9 mouse cellular contexts compared by ENCODE assay signal in genomic region chr14:21991856-21992255, GRCm38 (mm10). TPM values are rescaled to one million over a fixed set of nuclear protein-coding genes. Genes with fewer than 3 reads are reported as not detected.
DNase-seq lines count a peak whose midpoint lies in the region; ATAC-seq lines count a peak whose summit lies in the region.
"Had no signal": no experiment of that assay in that cellular context is flagged by ENCODE, and none has a peak within 500 bp of the region (broad histone marks: within the 10 kb centered on the region; RNA-seq: fewer than 3 reads in every experiment).

No protein-coding gene starts in this region.

- DNase-seq in adrenal gland, postnatal 25 days: peak; percentile 19
- DNase-seq in hindbrain, embryonic 14.5 days (ENCODE audit: low spot score): no peak
- DNase-seq in midbrain, embryonic 11.5 days (ENCODE audit: low spot score, missing footprints): peak; percentile 91
- no peak for DNase-seq in thymus, postnatal 10 days (ENCODE audit: low spot score in 2 of 2)
- DNase-seq in spleen, postnatal 4 days (ENCODE audit: low spot score in 2 of 2): no peak
- no peak for DNase-seq in cerebellum, adult 9-10 months
- DNase-seq: liver, embryonic 13.5 days; right cerebral cortex, postnatal 14 days had no signal

- H3K9me3 ChIP-seq in hindbrain, embryonic 14.5 days (ENCODE audit: control insufficient read depth, low read length): no peaks in the 10 kb centered on the region
- H3K9me3 ChIP-seq in midbrain, embryonic 11.5 days (ENCODE audit: control insufficient read depth, low read length): no peaks in the 10 kb centered on the region
- H3K9me3 ChIP-seq: liver, embryonic 13.5 days had no signal

- peaks cover 3% of the 10 kb centered on the region; the same call in 1 of the 2 replicates for H3K4me1 ChIP-seq in brown adipose tissue, adult 24 weeks (ENCODE audit: control insufficient read depth, insufficient read depth, insufficient read length, low read length)
- H3K4me1 ChIP-seq in hindbrain, embryonic 14.5 days (replicated peaks; ENCODE audit: control insufficient read depth, insufficient read depth, low read length): peaks cover 25% of the 10 kb centered on the region
- H3K4me1 ChIP-seq in midbrain, embryonic 11.5 days (ENCODE audit: control insufficient read depth, insufficient read depth, low read length): peaks cover 28% of the 10 kb centered on the region

- peak overlapping the region; percentile 59; the same call in 1 of the 2 replicates for H3K9ac ChIP-seq in hindbrain, embryonic 14.5 days
- H3K9ac ChIP-seq in midbrain, embryonic 11.5 days (ENCODE audit: low read length): peak overlapping the region; percentile 53; the same call in 1 of the 2 replicates
- H3K9ac ChIP-seq: liver, embryonic 13.5 days had no signal

- H3K36me3 ChIP-seq in hindbrain, embryonic 14.5 days (replicated peaks; ENCODE audit: control insufficient read depth, insufficient read depth): no peaks in the 10 kb centered on the region
- no peaks in the 10 kb centered on the region for H3K36me3 ChIP-seq in midbrain, embryonic 11.5 days (ENCODE audit: control insufficient read depth, insufficient read depth, low read length)
- H3K36me3 ChIP-seq: liver, embryonic 13.5 days had no signal

- no peak for ATAC-seq in hindbrain, embryonic 14.5 days (ENCODE audit: low FRiP score)
- ATAC-seq in midbrain, embryonic 11.5 days (ENCODE audit: low FRiP score): no peak

- H3K27me3 ChIP-seq in hindbrain, embryonic 14.5 days (ENCODE audit: control insufficient read depth, insufficient read depth, low read length): peaks cover 32% of the 10 kb centered on the region
- peaks cover 16% of the 10 kb centered on the region for H3K27me3 ChIP-seq in midbrain, embryonic 11.5 days (ENCODE audit: control insufficient read depth, insufficient read depth, low read length)

- no peak overlapping the region for H3K4me3 ChIP-seq in brown adipose tissue, adult 24 weeks (ENCODE audit: insufficient read depth, low read depth, low read length)
- peak overlapping the region; percentile 80; the same call in 1 of the 2 replicates for H3K4me3 ChIP-seq in hindbrain, embryonic 14.5 days (replicated peaks; ENCODE audit: low read length)
- peak overlapping the region; percentile 33 for H3K4me3 ChIP-seq in midbrain, embryonic 11.5 days (ENCODE audit: low read depth, low read length)
- H3K4me3 ChIP-seq: liver, embryonic 13.5 days had no signal

- WGBS in hindbrain, embryonic 14.5 days: 10% methylated on average over 5 of the region's 5 CpGs
- WGBS in midbrain, embryonic 11.5 days: 5% methylated on average over 5 of the region's 5 CpGs

- peak overlapping the region; percentile 62 for H3K4me2 ChIP-seq in hindbrain, embryonic 14.5 days (replicated peaks)
- peak overlapping the region; percentile 87 for H3K4me2 ChIP-seq in midbrain, embryonic 11.5 days

- H3K27ac ChIP-seq in brown adipose tissue, adult 24 weeks (replicated peaks; ENCODE audit: low read depth, low read length): peak overlapping the region; percentile 62
- peak overlapping the region; percentile 87; the same call in 1 of the 2 replicates for H3K27ac ChIP-seq in hindbrain, embryonic 14.5 days
- H3K27ac ChIP-seq in midbrain, embryonic 11.5 days (ENCODE audit: low read depth, low read length): peak overlapping the region; percentile 51; the same call in 1 of the 2 replicates
- H3K27ac ChIP-seq: liver, embryonic 13.5 days had no signal

RNA-seq across cellular contexts. Expression of gene Zfp503, which starts 2.5 kb away (rescaled TPM):
- 27.5 and 33.3 TPM in 2 replicates for total RNA-seq in adrenal gland, postnatal 25 days (2021)
- polyA plus RNA-seq in brown adipose tissue, adult 24 weeks (2012; ENCODE audit: insufficient read depth, insufficient read length, missing spikeins): 4.0 and 5.1 TPM in 2 replicates
- 9.3 and 11.6 TPM in 2 replicates for polyA plus RNA-seq in hindbrain, embryonic 14.5 days (2014; fragmentation: Nextera tagmentation; extraction: Ambion mirVana)
- 6.2 and 7.5 TPM in 2 replicates for polyA plus RNA-seq in midbrain, embryonic 11.5 days (2014; fragmentation: Nextera tagmentation; extraction: Ambion mirVana)

RNA-seq across cellular contexts. Expression of gene Lrmda, which starts 27.7 kb away (rescaled TPM):
- total RNA-seq in adrenal gland, postnatal 25 days (2021): 5.0 and 5.6 TPM in 2 replicates
- 12.9 and 15.7 TPM in 2 replicates for polyA plus RNA-seq in brown adipose tissue, adult 24 weeks (2012; ENCODE audit: insufficient read depth, insufficient read length, missing spikeins)
- polyA plus RNA-seq in hindbrain, embryonic 14.5 days (2014; fragmentation: Nextera tagmentation; extraction: Ambion mirVana): 0.43 and 0.64 TPM in 2 replicates
- polyA plus RNA-seq in midbrain, embryonic 11.5 days (2014; fragmentation: Nextera tagmentation; extraction: Ambion mirVana): 0.23 and 0.34 TPM in 2 replicates

Comparison
In these comparisons a context has a peak if more than half of its experiments do, and no peak if none do; other contexts are left out.
1. DNase-seq: peak in adrenal gland, postnatal 25 days (single experiment) and midbrain, embryonic 11.5 days (single experiment); none in hindbrain, embryonic 14.5 days (single experiment), thymus, postnatal 10 days (0 of 2), spleen, postnatal 4 days (0 of 2) and cerebellum, adult 9-10 months (single experiment).
2. Peak in every context shown above with its lines, with median percentiles within 50 percentile points of each other: H3K27ac ChIP-seq.